Mouse (Mus musculus) embryo, embryonic 11 days (tissue): Measurements from ENCODE around the gene E130308A19Rik.

Experiments used
- DNase-seq: peaks from one replicate; pipeline ENCODE4 v3.0.0-alpha.2; 2015

Gene E130308A19Rik

GRCm38 (mm10) chr4:59640720-59641119, 14.7 kb downstream of the E130308A19Rik start:
- no peak for DNase-seq

GRCm38 (mm10) chr4:59642039-59642438, 16.0 kb downstream of the E130308A19Rik start:
- no peak for DNase-seq

GRCm38 (mm10) chr4:59642657-59643056, 16.6 kb downstream of the E130308A19Rik start:
- DNase-seq, result no peak

DNA sequence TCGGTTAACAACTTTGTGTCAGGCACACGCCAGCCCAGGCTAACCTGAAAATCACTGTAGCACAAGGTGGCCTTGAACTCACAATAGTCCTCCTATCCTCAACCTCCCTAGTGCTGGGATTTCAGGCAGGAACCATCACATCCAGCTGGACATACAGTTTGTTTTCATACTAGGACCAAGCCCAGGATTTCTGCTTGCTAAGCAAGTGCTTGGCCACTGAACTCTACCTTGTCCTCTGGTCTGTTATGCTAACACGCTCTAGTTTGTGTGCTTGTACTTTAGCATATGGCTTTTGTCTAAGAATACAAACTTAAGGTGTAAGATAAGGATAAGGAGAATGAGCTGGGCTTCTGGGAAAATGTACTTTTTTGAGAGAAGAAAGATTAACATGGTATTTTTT, 18.4 kb downstream of the E130308A19Rik start:
- no peak for DNase-seq

DNA sequence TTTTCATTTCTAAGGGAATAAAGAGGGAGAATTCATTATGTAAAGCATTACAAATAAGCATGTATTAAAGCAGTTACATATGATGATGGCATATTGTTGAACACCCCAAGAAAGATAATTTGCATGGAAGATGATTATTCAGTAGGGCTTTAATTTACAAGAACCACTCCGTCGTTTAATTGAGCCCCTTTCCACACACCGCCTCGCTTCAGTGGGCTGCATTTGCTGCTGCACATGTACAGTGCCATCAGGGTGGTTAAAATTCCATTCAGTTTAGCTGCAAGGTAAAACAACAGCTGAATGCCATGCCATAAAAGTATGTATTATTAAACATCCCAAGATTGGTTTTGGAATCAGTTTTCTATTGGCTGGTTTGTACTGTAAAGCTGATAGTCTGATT, 19.0 kb downstream of the E130308A19Rik start:
- no peak for DNase-seq

GRCm38 (mm10) chr4:59645610-59646009, 19.6 kb downstream of the E130308A19Rik start:
- DNase-seq, result no peak

- no peak for DNase-seq
Measured at GRCm38 (mm10) chr4:59646020-59646696, 20.1 kb downstream of the E130308A19Rik start.

DNA sequence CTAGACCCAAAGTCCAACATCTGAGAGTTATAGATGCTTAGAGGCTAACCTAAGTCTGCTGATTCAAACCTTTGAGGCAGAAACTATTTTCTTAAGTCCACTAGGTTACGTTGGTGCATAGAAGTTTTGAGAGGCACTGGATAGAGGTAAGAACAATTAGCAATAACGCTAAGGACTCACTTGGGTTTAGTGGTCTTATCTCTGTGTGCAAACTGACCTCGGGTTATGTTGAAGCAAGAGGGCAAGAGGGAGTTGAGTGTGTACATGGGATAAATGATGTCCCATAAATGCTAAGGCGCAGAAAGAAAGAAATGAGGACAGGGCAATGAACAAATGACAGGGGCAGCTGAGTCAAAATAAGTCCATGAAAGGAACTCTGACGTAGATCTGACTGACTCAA, 23.1 kb downstream of the E130308A19Rik start:
- DNase-seq, result no peak

- DNase-seq, result no peak
Measured at GRCm38 (mm10) chr4:59652166-59652681, 26.2 kb downstream of the E130308A19Rik start.

DNA sequence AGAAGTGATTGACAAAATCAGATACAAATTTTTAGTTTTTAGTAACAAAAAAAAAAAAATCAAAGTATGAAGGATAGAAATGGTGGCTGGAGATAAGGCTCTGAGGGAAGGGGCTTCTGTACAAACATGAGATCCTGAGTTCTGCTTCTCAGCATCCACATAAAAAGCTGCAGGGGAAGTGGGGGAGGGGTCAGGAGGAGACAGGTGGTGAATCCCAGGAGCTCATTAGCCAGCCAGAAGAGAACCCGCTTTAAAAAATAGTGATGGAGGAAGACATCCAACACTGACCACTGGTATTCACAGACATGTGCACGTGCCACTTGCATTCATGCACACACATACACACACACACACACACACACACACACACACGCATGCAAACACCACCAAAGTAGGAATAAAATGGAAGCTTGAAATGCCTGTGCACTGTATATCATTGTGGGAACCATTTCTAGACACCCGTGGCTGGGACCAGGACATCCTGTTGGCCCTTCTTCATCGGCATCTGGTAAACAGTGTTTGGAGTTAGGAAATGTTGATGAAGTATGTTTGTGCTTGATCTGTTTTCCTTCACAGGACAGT, 30.1 kb downstream of the E130308A19Rik start:
- DNase-seq, result no peak

- DNase-seq, result no peak
Measured at GRCm38 (mm10) chr4:59662163-59662562, 36.2 kb downstream of the E130308A19Rik start.

DNA sequence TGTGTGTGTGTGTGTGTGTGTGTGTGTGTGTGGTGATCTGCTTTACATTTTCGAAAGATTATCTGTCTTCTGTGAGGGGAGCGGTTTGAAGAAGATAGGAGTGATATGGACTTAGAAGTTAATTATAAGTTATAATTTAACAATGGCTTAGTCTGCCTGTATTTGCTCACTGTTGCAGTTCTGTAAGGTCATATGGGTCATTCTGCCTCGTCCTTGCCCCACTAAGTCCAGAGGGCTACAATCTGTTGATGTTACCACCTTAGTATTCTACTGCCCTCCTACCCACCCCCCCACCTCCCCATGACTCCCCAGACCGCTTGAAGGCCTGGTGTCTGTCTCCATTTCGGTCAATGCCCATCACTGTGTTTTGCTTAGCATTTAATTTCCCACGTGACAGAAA, 37.4 kb downstream of the E130308A19Rik start:
- no peak for DNase-seq

DNA sequence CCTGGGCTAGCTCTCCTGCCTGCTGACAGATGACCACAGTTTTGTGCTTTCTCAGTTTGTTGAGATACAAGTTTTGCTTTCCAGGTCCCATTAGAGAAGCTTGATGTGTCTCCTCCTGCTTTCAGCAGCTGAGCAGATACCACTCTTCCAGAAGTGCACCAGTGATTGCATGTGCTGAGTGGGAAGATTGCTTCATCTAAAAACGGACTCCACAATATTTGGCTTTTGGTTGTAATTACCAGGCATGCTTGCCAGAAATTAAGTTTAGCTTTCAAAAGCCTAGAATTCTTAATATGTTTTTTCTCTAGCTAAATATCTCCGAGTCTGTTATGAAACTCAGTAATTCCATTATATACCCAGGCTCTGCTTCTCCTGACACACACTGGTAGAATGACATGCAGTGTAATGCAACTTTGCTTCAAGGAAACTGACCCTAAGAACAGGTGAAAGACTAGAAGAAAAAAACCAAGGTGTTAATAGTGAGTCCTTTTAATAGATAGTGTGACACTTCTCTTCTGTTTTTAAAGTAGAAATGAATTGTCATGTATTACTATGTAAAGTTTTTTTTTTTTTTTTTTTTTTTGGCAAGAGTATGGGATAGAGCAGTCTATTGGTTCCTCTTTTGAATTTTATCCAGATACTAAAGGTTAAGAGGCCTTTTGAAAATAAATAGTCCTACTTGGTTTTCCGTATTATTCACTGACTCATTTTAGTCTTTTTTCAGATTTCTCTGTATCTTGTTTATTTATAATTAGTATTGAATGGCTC, 40.7 kb downstream of the E130308A19Rik start:
- DNase-seq, result no peak

- peak; percentile 30 for DNase-seq
Measured at GRCm38 (mm10) chr4:59668050-59668449, 42.0 kb downstream of the E130308A19Rik start.

DNA sequence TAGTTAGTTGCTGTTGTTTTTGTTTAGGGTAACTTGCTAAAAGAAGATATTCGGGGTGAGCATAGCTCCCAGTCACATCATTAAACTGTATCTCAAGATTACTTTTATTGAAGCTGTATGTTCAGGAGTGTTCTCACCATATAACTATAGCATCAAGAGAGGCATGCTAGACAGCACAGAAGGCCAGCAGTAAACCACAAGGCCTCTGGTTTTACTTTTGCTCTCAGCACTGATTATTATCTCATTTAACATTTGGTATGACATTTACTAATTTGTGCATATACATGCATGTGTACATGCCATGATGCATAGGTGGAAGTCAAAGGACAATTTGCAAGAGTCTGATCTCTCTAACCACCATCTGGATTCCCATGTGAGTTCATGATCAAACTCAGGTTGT, 43.1 kb downstream of the E130308A19Rik start:
- no peak for DNase-seq

DNA sequence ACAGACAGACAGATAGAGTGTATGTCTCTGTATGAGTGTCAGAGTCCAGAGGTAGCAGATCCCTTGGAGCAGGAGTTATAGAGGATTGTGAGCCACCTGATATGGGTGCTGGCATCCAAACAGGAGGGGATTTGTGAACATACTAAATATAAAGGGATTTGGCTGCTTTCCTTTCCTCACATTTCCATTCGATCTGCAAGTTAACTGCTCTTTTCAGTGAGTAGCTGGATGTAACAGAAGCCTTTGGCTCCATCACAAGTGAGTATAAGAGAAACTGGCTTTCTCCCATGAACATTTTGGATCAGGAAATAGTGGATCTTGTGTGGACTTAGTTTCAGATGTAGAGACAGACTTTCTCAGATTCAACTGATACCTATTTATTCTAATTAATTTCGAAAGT, 44.0 kb downstream of the E130308A19Rik start:
- DNase-seq, result no peak

GRCm38 (mm10) chr4:59673423-59674117, 47.6 kb downstream of the E130308A19Rik start:
- DNase-seq, result no peak

- no peak for DNase-seq
Measured at GRCm38 (mm10) chr4:59674929-59675679, 49.1 kb downstream of the E130308A19Rik start.

DNA sequence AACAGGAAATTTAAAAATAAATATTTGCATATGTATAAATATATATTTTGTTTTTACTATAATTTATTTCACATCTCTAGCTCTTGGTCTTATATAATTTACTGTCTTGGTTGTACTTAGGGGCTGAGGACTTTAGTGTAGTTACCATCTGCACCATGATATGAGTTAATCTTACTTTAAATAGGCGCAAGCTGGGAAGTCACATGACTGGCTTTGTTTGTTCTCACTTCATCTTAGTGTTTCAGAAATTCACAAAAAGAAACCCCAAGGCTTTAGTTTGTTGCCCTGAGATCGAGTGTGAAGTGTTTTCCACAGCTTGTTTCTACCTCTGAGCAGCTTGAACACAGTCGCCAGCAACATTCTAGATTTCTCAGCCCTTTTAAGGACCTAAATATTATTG, 49.7 kb downstream of the E130308A19Rik start:
- DNase-seq, result no peak

DNA sequence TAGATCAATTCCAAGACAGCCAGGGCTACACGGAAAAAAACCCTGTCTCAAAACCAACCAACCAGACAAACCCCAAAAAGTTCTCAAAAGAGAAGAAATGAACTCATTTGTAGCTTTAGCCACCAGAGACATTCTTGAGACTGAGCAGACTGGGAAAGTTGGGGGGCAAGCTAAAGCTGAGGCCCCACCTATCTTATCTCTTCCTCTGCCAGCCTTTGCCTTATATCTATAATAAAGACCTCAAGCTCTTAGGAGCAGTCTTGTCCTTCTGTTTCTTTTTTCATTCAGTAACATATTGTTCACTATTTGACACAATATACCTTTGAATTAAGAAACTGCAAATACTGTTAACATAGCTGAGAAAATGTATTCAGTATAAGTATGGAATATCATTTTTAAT, 55.4 kb downstream of the E130308A19Rik start:
- no peak for DNase-seq

GRCm38 (mm10) chr4:59682491-59682890, 56.5 kb downstream of the E130308A19Rik start:
- no peak for DNase-seq

DNA sequence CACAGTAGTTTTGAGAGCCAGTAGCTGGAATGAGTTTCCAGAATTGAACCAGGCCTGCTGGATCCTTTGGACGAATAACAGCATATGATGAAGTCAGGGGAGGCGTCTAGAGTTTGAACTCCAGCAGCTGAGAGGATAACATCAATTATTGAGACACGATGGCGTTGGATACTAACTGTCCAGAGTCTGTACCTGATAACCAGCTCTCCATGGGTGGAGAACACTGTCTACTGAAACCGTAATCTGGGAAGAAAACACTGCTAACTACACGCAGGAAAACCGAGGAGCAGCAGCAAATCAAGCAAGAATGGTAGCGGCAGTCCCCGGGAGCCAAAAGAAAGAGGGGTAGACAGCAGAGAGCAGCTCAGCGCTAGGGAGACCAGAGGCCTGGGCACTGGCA, 56.9 kb downstream of the E130308A19Rik start:
- DNase-seq, result no peak
